Mouse (Mus musculus) hindlimb bud, embryonic 11.5 days (tissue): ENCODE measurements around the gene Slc17a7.

Experiments
- DNase-seq: peaks from one replicate; pipeline ENCODE4 v3.0.0-alpha.2; 2012; ENCODE audit warnings: low read depth, low spot score; ENCODE audit errors: extremely low spot score

Gene Slc17a7

GRCm38 (mm10) chr7:45175398-45175797 lies 11.6 kb downstream of the Slc17a7 start:
- DNase-seq, result no peak

- DNase-seq, result no peak
Observed at GRCm38 (mm10) chr7:45175929-45176328, 12.2 kb downstream of the Slc17a7 start.

- DNase-seq, result no peak
Observed at GRCm38 (mm10) chr7:45176356-45176755, 12.6 kb downstream of the Slc17a7 start.

GRCm38 (mm10) chr7:45178550-45178949 lies 14.8 kb downstream of the Slc17a7 start:
- no peak for DNase-seq

GRCm38 (mm10) chr7:45179469-45179868 lies 15.7 kb downstream of the Slc17a7 start, which contains the start of gene Gfy:
Gfy (minus strand) TSS chr7:45179569.
- DNase-seq, result no peak

GRCm38 (mm10) chr7:45180896-45181477 lies 17.2 kb downstream of the Slc17a7 start, which contains the start of gene Pth2:
Pth2 (plus strand) TSS chr7:45180995.
- no peak for DNase-seq

- no peak for DNase-seq
Observed at GRCm38 (mm10) chr7:45181540-45181939, 17.8 kb downstream of the Slc17a7 start.

GRCm38 (mm10) chr7:45182199-45182601 lies 18.5 kb downstream of the Slc17a7 start:
- peak; percentile 62 for DNase-seq

- DNase-seq, result no peak
Observed at GRCm38 (mm10) chr7:45182606-45183005, 18.9 kb downstream of the Slc17a7 start.

GRCm38 (mm10) chr7:45183672-45184071 lies 19.9 kb downstream of the Slc17a7 start:
- DNase-seq, result no peak

- no peak for DNase-seq
Observed at GRCm38 (mm10) chr7:45185921-45186320, 22.2 kb downstream of the Slc17a7 start.

GRCm38 (mm10) chr7:45189600-45189999 lies 25.9 kb downstream of the Slc17a7 start:
- no peak for DNase-seq

- no peak for DNase-seq
Observed at GRCm38 (mm10) chr7:45190186-45190585, 26.4 kb downstream of the Slc17a7 start.

- DNase-seq, result no peak
Observed at GRCm38 (mm10) chr7:45191161-45191560, 27.4 kb downstream of the Slc17a7 start.

- peak; percentile 33 for DNase-seq
Observed at GRCm38 (mm10) chr7:45191803-45192363, 28.1 kb downstream of the Slc17a7 start.

- no peak for DNase-seq
Observed at GRCm38 (mm10) chr7:45192585-45193310, 29.0 kb downstream of the Slc17a7 start.

GRCm38 (mm10) chr7:45193406-45193805 lies 29.7 kb downstream of the Slc17a7 start:
- no peak for DNase-seq

GRCm38 (mm10) chr7:45193871-45194785 lies 30.4 kb downstream of the Slc17a7 start:
- DNase-seq, result no peak

- DNase-seq, result no peak
Observed at GRCm38 (mm10) chr7:45195341-45196175, 31.8 kb downstream of the Slc17a7 start.

GRCm38 (mm10) chr7:45196176-45196535 lies 32.4 kb downstream of the Slc17a7 start:
- no peak for DNase-seq
